17 mouse cellular contexts compared by ENCODE assay signal in the genomic region with DNA sequence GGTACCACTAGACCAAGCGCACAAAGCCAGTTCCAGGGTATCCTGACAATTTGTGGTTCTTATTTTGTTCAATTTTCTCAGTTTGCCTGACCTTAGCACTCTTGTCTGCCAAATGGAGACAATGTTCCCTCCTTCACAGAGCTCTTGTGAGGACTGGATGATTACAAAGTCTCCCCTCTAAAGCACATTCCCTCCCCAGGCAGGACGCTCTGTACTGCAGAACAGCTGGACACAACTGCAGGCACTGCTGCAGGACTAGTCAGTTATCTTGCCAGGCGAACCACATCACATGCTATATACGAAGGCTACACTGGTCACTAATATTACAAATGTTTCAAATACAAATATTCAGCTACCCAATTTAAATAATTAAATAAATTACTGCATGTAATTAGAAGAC. TPM values are rescaled to one million over a fixed set of nuclear protein-coding genes. Genes with fewer than 3 reads are reported as not detected.
"Had no signal": no experiment of that assay in that cellular context is flagged by ENCODE, and none has a peak within 500 bp of the region (broad histone marks: within the 10 kb centered on the region; RNA-seq: fewer than 3 reads in every experiment).

No protein-coding gene starts in this region.

- DNase-seq: cerebellum, adult 2 months; cerebellum, adult 8-10 months; cerebellum, adult 9-10 months; cerebellum, adult 9-11 months; cerebellum, postnatal 10 days; cerebellum, postnatal 14 days; cerebellum, postnatal 25 days; cerebellum, postnatal 36 days; embryo, embryonic 11 days; forebrain, postnatal 0 days; gastrocnemius, adult 2 months; gastrocnemius, postnatal 10 days; gastrocnemius, postnatal 14 days; gastrocnemius, postnatal 25 days; gastrocnemius, postnatal 36 days; heart, adult 2 months had no signal

RNA-seq across cellular contexts. Expression of gene Spdl1, which starts 8.7 kb away (rescaled TPM):
- total RNA-seq: gastrocnemius, adult 18-20 months had no signal
